Mouse (Mus musculus): ENCODE results near the gene Rpp40.

The Rpp40 gene

DNA sequence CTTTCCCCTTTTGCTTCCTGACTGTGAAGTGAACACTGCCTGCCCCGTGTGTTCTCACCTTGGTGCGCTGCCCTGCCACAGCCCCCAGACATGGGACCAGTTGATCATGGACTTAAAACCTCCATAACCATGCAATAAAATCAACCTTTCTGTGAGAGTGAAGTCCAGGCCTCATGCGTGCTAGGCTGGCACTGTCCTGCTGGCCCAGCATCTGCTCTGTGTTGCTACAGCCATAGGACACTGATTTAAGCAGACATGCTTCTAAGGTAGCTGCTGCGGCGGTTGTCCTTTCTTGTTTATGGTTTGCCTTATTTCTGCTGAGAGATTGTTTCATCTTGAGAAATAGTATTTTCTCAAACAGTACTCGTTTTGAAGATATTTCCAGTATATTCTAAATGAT lies 54.6 kb downstream of the Rpp40 start:
- DNase-seq (ENCODE audit: low spot score), result no peak

DNA sequence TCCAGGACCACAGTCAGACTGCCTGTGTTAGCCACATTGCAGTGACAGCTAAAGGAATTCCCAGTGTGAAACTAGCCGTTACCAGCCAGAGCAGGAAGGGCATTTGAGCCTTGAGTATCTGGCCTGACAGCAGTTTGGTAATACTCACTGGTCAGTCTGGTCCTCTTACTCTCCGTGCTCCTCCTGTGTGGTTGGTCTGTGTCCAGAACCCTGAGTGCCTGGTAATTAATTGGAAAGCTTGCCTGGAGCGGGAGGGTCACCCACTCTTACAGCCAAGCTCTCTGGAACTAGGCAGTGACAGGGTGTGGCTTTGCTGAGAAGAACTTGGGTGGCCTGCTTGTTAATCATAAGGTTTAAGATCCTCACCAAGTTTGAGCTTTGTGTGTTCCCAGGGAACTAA lies 57.5 kb downstream of the Rpp40 start:
- DNase-seq (ENCODE audit: low spot score), result no peak

DNA sequence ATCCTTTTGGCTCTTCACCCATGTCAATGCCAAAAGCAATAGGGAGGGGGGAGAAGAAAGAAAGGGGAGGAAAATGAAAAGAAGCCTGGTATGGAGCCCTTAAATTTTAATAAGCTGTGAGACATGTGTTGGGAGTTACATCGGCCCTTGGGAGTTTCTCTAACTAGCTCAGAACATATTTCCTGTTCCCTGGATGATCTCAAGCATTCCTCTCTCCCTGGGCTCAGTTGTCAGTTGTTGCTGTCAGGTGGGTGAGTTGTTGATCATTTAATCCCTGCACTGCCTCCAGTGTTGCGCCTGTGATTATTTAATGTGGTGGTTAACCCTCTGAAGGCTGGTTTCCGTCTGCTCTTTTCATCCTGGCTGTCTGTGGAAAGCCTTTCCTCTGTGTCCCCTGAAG lies 60.9 kb downstream of the Rpp40 start:
- DNase-seq (ENCODE audit: low spot score), result no peak
